Mouse (Mus musculus) lung, adult 2 months (tissue): ENCODE measurements around the gene Ctnnal1.

Source experiments
- CTCF ChIP-seq: fragments of 200-500 bp; IDR thresholded peaks from 2 replicates; pipeline ENCODE4 v1.5.1; 2011; ENCODE audit warnings: mild to moderate bottlenecking, low read length, control low read depth; ENCODE audit not compliant: insufficient read depth
- POLR2A ChIP-seq: fragments of 200-500 bp; IDR thresholded peaks from 2 replicates; pipeline ENCODE4 v1.6.1; 2011; ENCODE audit warnings: low read depth, mild to moderate bottlenecking, control low read depth, low read length, borderline replicate concordance; ENCODE audit errors: extremely low read depth

GRCm38 (mm10) chr4:56914761-56915160, 49.8 kb upstream of the Ctnnal1 start:
- TF ChIP-seq POLR2A (no peak), CTCF (no peak)
